Mouse (Mus musculus): Measurements from ENCODE around the gene Klf15. TPM values are rescaled to one million over a fixed set of nuclear protein-coding genes. Genes with fewer than 3 reads are reported as not detected.

The Klf15 gene
- not detected for polyA plus RNA-seq (2017; shearing (Covaris generic))

GRCm38 (mm10) chr6:90462181-90462706 lies at the start of gene Klf15:
Klf15 (plus strand) TSS chr6:90462576.

GRCm38 (mm10) chr6:90428380-90428974 lies 33.9 kb upstream of the Klf15 start, which contains the start of gene Cfap100:
Cfap100 (minus strand) TSS chr6:90428797.

GRCm38 (mm10) chr6:90486176-90486921 lies 24.0 kb downstream of the Klf15 start, which contains the start of gene Aldh1l1:
Aldh1l1 (plus strand) TSS chr6:90486427.

Other genes with a start within 250 kb of the Klf15 start
- gene Vmn1r53, start 238.1 kb upstream of the Klf15 start, polyA plus RNA-seq (2017; shearing (Covaris generic)) = not detected
- gene Vmn1r54, start 216.3 kb upstream of the Klf15 start, polyA plus RNA-seq (2017; shearing (Covaris generic)) = not detected
- not detected for gene BC048671, start 161.4 kb upstream of the Klf15 start, polyA plus RNA-seq (2017; shearing (Covaris generic))
- not detected for gene Chst13, start 137.4 kb upstream of the Klf15 start, polyA plus RNA-seq (2017; shearing (Covaris generic))
- not detected for gene Uroc1, start 129.3 kb upstream of the Klf15 start, polyA plus RNA-seq (2017; shearing (Covaris generic))
- 39.2 TPM for gene Zxdc, start 93.1 kb upstream of the Klf15 start, polyA plus RNA-seq (2017; shearing (Covaris generic))
- 0.20 TPM for gene Cfap100, start 33.8 kb upstream of the Klf15 start, polyA plus RNA-seq (2017; shearing (Covaris generic))
- gene Aldh1l1, start 23.9 kb downstream of the Klf15 start, polyA plus RNA-seq (2017; shearing (Covaris generic)) = 0.81 TPM
- gene Slc41a3, start 142.1 kb downstream of the Klf15 start, polyA plus RNA-seq (2017; shearing (Covaris generic)) = 4.8 TPM

All from effector memory CD4-positive, alpha-beta T cell, adult 5 months (primary cell).